Mouse (Mus musculus) C3H10T1/2 (cell line): Measurements from ENCODE around the gene Bglap3. TPM values are rescaled to one million over a fixed set of nuclear protein-coding genes. Genes with fewer than 3 reads are reported as not detected.

Experiments used
- polyA plus RNA-seq, 2 experiments: library from polyadenylated mRNA; unstranded; fragments of >200 nt; fragmentation: generic; extraction: Trizol; gene quantifications; one replicate each; pipeline ENCODE4 v1.2.1; 2012; ENCODE audit warnings: missing spikeins in 2 of 2

The Bglap3 gene
- under 1 TPM; 0.14 to 0.27 TPM for polyA plus RNA-seq

DNA sequence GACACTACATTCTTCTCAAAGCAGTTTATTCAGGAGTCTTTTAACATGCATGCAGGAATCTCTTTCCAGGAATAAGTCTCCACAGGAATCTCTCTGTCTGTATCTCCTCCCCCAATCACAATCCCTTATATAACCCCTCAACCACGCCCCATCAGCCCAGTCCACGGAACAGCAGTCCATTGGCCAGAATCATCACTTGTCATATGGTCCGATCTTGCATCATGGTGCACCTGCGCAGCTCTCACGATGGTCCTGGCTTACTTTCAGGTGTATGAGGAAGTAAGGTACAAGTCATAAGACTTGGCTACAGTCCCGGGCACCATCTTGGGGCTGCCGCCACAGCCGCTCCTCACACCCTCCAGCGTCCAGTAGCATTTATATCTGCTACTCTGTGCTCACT is at the start of gene Bglap3:
Gene Bglap3 (minus strand): TSS at position 101 of the 400 bp plus-strand sequence.

DNA sequence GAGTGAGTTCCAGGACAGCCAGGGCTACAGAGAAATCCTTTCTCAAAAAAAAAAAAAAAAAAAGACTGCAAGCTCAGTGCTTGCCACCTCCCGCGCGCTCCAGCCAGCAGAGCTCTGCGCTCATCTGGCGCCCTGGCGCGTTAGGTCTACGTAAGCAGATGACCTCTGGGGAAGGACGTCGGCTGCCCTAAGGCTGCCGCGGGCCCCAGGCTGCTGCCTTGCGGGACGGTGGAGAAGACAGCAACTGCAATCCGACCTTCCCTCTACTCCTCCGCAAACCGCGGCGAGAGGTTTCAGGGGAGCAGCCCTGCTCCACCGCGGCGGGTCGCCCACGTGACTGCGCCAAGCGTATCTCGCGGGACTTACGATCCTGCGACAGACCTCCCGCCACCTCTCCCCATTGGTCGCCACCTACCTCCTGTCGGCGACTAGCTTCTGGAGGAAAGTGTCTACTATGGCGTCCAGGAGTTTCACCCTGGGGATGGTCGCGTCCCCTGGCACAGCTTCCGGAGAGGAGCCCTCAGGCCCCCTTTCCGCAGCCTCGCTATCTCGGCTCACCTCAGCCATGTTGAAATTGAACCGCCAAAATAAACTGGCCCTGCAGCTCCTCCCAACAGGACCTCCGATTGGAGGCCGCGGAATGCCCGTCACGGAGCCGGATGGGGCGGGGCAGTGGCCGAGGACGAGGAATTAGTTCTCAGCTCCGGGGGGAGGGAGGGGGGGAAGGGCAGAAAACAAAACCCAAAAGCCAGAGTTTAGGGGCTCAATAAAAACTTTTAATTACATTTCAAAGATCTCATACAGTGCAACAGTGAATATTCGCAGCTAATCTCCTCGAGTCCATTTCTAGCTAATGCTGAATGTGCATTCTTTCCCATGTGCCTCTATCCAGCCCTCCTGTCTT is 37.5 kb upstream of the Bglap3 start, which contains the start of gene Pmf1:
Gene Pmf1 (minus strand): TSS at position 591 of the 904 bp plus-strand sequence.

GRCm38 (mm10) chr3:88384364-88384763 is 11.8 kb upstream of the Bglap3 start, which contains the start of gene Bglap:
Gene Bglap, minus strand, starts transcription at chr3:88384464.

GRCm38 (mm10) chr3:88378599-88378998 is 6.1 kb upstream of the Bglap3 start, which contains the start of gene Bglap2:
Gene Bglap2, minus strand, starts transcription at chr3:88378699.

DNA sequence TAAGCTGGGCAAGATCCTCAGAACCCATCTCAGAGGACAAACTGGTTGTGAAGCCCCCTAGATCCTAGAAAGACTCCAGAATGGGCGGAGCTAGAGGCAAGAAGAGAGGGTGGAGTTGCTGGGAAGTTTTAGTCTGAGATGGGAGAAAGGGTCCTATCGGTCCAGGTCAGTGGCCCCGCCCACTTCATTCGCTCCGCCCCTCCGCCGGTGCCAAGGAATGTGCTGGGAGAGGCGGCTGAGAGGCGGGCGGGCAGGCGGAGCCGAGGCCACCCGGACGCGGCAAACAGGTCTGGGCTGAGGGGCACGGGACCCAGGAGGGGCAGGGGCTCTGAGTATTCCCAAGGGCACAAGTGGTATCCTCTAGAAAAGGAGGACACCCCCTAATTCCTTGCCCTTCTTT is 8.2 kb downstream of the Bglap3 start, which contains the start of gene Paqr6:
Gene Paqr6 (plus strand): TSS at position 248 of the 400 bp plus-strand sequence.

DNA sequence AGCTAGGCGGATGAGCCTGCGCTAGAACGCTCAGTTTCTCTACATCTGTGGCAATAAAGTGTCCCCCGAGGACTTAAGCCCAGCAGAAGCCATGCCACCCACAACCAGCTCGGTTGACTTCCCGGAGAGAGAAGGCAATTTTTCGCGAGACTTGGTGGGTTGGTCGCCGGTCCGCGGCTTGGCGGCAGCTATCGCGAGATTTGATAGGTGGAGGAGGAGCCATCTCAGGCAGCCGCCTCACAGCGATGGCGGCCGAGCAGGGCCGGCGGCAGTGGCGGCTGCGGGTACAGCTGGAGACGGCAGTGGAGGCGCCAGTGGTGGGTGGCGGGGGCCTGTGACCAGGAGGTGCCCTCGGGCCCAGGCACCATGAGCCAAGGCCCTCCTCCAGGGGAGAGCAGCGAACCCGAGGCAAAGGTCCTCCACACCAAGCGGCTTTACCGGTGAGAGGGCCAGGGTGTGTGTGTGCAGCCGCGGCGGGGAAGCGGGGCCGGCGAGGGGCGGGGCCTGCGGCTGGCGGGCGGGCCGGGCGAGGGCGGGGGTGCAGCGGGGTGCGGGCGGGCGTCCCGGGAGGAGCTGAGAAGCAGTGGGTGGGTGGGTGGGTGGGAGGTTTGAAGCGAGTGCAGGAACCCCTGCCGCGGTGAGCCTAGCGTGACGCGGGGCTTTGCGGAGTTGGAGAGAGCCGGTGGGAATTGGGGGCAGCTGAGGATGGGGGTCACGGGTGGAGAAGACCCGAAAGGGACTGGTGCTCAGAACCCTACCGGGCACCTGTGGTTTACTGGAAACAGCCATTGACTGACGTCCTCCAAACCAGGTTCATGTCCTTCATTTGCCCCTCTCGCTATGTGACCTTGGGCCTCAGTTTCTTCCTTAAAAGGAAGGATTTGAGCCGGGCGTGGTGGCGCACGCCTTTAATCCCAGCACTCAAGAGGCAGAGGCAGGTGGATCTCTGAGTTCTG is 36.2 kb downstream of the Bglap3 start, which contains the start of the genes Tmem79 and Smg5:
Gene Tmem79 (minus strand): TSS at position 91 of the 956 bp plus-strand sequence.
Gene Smg5 (plus strand): TSS at position 203 of the 956 bp plus-strand sequence.

GRCm38 (mm10) chr3:88324951-88325405 is 47.6 kb downstream of the Bglap3 start, which contains the start of gene Glmp:
Gene Glmp, plus strand, starts transcription at chr3:88325023.

Other genes with a start within 250 kb of the Bglap3 start
- gene Mef2d, start 230.4 kb downstream of the Bglap3 start, polyA plus RNA-seq, result 10 to 100 TPM in 1 of 2 experiments, 1 to 10 TPM in 1; 7.3 to 18.8 TPM
- not detected for gene Rhbg, start 118.0 kb downstream of the Bglap3 start, polyA plus RNA-seq
- not detected for gene Gm38392, start 85.5 kb downstream of the Bglap3 start, polyA plus RNA-seq
- 1 to 10 TPM; 3.2 to 5.0 TPM for gene Tsacc, start 75.7 kb downstream of the Bglap3 start, polyA plus RNA-seq
- 100 to 1,000 TPM; 268 to 434 TPM for gene Cct3, start 75.6 kb downstream of the Bglap3 start, polyA plus RNA-seq
- 100 to 1,000 TPM; 246 to 254 TPM for gene Glmp, start 47.7 kb downstream of the Bglap3 start, polyA plus RNA-seq
- 1 to 10 TPM; 1.5 to 2.2 TPM for gene Tmem79, start 36.6 kb downstream of the Bglap3 start, polyA plus RNA-seq
- 10 to 100 TPM; 27.4 to 29.6 TPM for gene Smg5, start 36.5 kb downstream of the Bglap3 start, polyA plus RNA-seq
- gene Paqr6, start 8.2 kb downstream of the Bglap3 start, polyA plus RNA-seq, result not detected
- under 1 TPM; 0.18 to 0.38 TPM for gene Bglap2, start 6.0 kb upstream of the Bglap3 start, polyA plus RNA-seq
- under 1 TPM; 0.22 to 0.27 TPM for gene Bglap, start 11.7 kb upstream of the Bglap3 start, polyA plus RNA-seq
- 100 to 1,000 TPM; 110 to 188 TPM for gene Pmf1, start 37.6 kb upstream of the Bglap3 start, polyA plus RNA-seq
- 10 to 100 TPM in 1 of 2 experiments, 1 to 10 TPM in 1; 7.9 to 21.7 TPM for gene Slc25a44, start 52.4 kb upstream of the Bglap3 start, polyA plus RNA-seq
- 1 to 10 TPM in 1 of 2 experiments, under 1 TPM in 1; 0.44 to 2.2 TPM for gene Sema4a, start 88.4 kb upstream of the Bglap3 start, polyA plus RNA-seq
- 1,000 to 10,000 TPM in 1 of 2 experiments, 100 to 1,000 TPM in 1; 785 to 1,633 TPM for gene Lmna, start 137.2 kb upstream of the Bglap3 start, polyA plus RNA-seq
- 10 to 100 TPM in 1 of 2 experiments, 1 to 10 TPM in 1; 1.7 to 18.5 TPM for gene Mex3a, start 159.7 kb upstream of the Bglap3 start, polyA plus RNA-seq
- gene Rab25, start 175.6 kb upstream of the Bglap3 start, polyA plus RNA-seq, result under 1 TPM in 1 of 2 experiments, not detected in 1; 0.12 TPM
- gene Lamtor2, start 180.3 kb upstream of the Bglap3 start, polyA plus RNA-seq, result 100 to 1,000 TPM in 1 of 2 experiments, 10 to 100 TPM in 1; 61.0 to 244 TPM
- 10 to 100 TPM; 21.9 to 24.2 TPM for gene Ubqln4, start 181.0 kb upstream of the Bglap3 start, polyA plus RNA-seq
- gene Ssr2, start 203.1 kb upstream of the Bglap3 start, polyA plus RNA-seq, result 100 to 1,000 TPM; 288 to 443 TPM
- 10 to 100 TPM; 17.2 to 54.4 TPM for gene Arhgef2, start 233.2 kb upstream of the Bglap3 start, polyA plus RNA-seq